Mouse (Mus musculus) cortical plate, adult 2 months (tissue): ENCODE data around the gene Diexf. TPM values are rescaled to one million over a fixed set of nuclear protein-coding genes. Genes with fewer than 3 reads are reported as not detected.

Experiments
- H3K27ac ChIP-seq: fragments of 200-500 bp; 2 replicates; pipeline ENCODE4 v1.5.1; 2012; ENCODE audit warnings: low read length, control low read depth, inconsistent platforms; ENCODE audit not compliant: insufficient read depth
- H3K4me1 ChIP-seq: fragments of 200-500 bp; 2 replicates; pipeline ENCODE4 v1.6.1; 2011; ENCODE audit warnings: low read length; ENCODE audit not compliant: control insufficient read depth, insufficient read depth
- H3K4me3 ChIP-seq: fragments of 200-500 bp; 2 replicates; pipeline ENCODE4 v1.5.1; 2011; ENCODE audit warnings: mild to moderate bottlenecking, low read length, control low read depth; ENCODE audit not compliant: insufficient read depth
- CTCF ChIP-seq: fragments of 200-500 bp; IDR thresholded peaks from 2 replicates; pipeline ENCODE4 v1.5.1; 2011; ENCODE audit warnings: mild to moderate bottlenecking, control low read depth, low read length; ENCODE audit not compliant: insufficient read depth; ENCODE audit errors: extremely low read depth
- POLR2A ChIP-seq: fragments of 200-500 bp; IDR thresholded peaks from 2 replicates; pipeline ENCODE4 v1.6.1; 2011; ENCODE audit warnings: mild to moderate bottlenecking, low read length, control low read depth; ENCODE audit not compliant: insufficient read depth; ENCODE audit errors: extremely low read depth
- polyA plus RNA-seq: library from polyadenylated mRNA; depleted of rRNA; stranded (reverse); fragments of >200 nt; gene quantifications from 2 replicates; pipeline ENCODE4 v1.2.3, GENCODE M21; 2012; rRNA removed

The Diexf gene
- 22.1 and 22.7 TPM in 2 replicates for polyA plus RNA-seq

GRCm38 (mm10) chr1:193129786-193130455, at the start of gene Diexf:
Gene Diexf, minus strand, starts transcription at chr1:193130272.
- H3K4me3 ChIP-seq = peak within 1 kb of the TSS; percentile 49
- H3K4me1 ChIP-seq = no peaks in the 10 kb centered on the region
- TF ChIP-seq CTCF = peak; percentile 95
- TF ChIP-seq POLR2A = peak; percentile 94

GRCm38 (mm10) chr1:193174143-193174733, 44.2 kb upstream of the Diexf start:
- Histone ChIP-seq H3K27ac (no peak overlapping the region), H3K4me3 (peak overlapping the region; percentile 75; the same call in 1 of the 2 replicates), H3K4me1 (peaks cover 3% of the 10 kb centered on the region; the same call in 1 of the 2 replicates)
- no peak for TF ChIP-seq CTCF
- no peak for TF ChIP-seq POLR2A

More at GRCm38 (mm10) chr1:193129786-193130455, at the start of gene Diexf:
- no peak within 1 kb of the TSS for H3K27ac ChIP-seq

GRCm38 (mm10) chr1:193173810-193174129, 43.7 kb upstream of the Diexf start:
- TF ChIP-seq POLR2A (no peak), CTCF (no peak)
- peak overlapping the region; percentile 30 for H3K27ac ChIP-seq
- H3K4me1 ChIP-seq = peaks cover 3% of the 10 kb centered on the region; the same call in 1 of the 2 replicates
- peak overlapping the region; percentile 75 for H3K4me3 ChIP-seq

GRCm38 (mm10) chr1:193172991-193173809, 43.1 kb upstream of the Diexf start:
- H3K4me1 ChIP-seq = peaks cover 3% of the 10 kb centered on the region; the same call in 1 of the 2 replicates
- peak overlapping the region; percentile 75 for H3K4me3 ChIP-seq
- TF ChIP-seq CTCF = no peak
- TF ChIP-seq POLR2A = peak; percentile 92
- H3K27ac ChIP-seq = peak overlapping the region; percentile 40

- no peak overlapping the region for H3K27ac ChIP-seq
- peaks cover 3% of the 10 kb centered on the region; the same call in 1 of the 2 replicates for H3K4me1 ChIP-seq
- TF ChIP-seq POLR2A = no peak
- TF ChIP-seq CTCF = no peak
- no peak overlapping the region for H3K4me3 ChIP-seq
Observed at GRCm38 (mm10) chr1:193169856-193170255, 39.8 kb upstream of the Diexf start.

GRCm38 (mm10) chr1:193169228-193169627, 39.2 kb upstream of the Diexf start:
- no peak overlapping the region for H3K4me3 ChIP-seq
- peaks cover 3% of the 10 kb centered on the region; the same call in 1 of the 2 replicates for H3K4me1 ChIP-seq
- TF ChIP-seq CTCF = no peak
- TF ChIP-seq POLR2A = no peak
- H3K27ac ChIP-seq = no peak overlapping the region

- TF ChIP-seq CTCF = no peak
- no peak for TF ChIP-seq POLR2A
- no peak within 1 kb of the TSS for H3K27ac ChIP-seq
- H3K4me1 ChIP-seq = peaks cover 3% of the 10 kb centered on the region; the same call in 1 of the 2 replicates
- H3K4me3 ChIP-seq = no peak within 1 kb of the TSS
Observed at GRCm38 (mm10) chr1:193167746-193168145, 37.7 kb upstream of the Diexf start, which contains the start of gene A130010J15Rik. Gene A130010J15Rik, plus strand, starts transcription at chr1:193168046.

GRCm38 (mm10) chr1:193160317-193161032, 30.4 kb upstream of the Diexf start:
- TF ChIP-seq POLR2A = no peak
- no peak for TF ChIP-seq CTCF
- no peaks in the 10 kb centered on the region; the same call in 1 of the 2 replicates for H3K4me1 ChIP-seq
- no peak overlapping the region for H3K27ac ChIP-seq
- no peak overlapping the region for H3K4me3 ChIP-seq

- TF ChIP-seq CTCF = no peak
- no peak for TF ChIP-seq POLR2A
- Histone ChIP-seq H3K27ac (no peak overlapping the region), H3K4me3 (no peak overlapping the region), H3K4me1 (no peaks in the 10 kb centered on the region; the same call in 1 of the 2 replicates)
Observed at GRCm38 (mm10) chr1:193159613-193160012, 29.5 kb upstream of the Diexf start.
